Mouse (Mus musculus) hindbrain, postnatal 0 days (tissue): ENCODE data around the gene Srarp. TPM values are rescaled to one million over a fixed set of nuclear protein-coding genes. Genes with fewer than 3 reads are reported as not detected.
A peak's percentile ranks its signal among the peaks of the same experiment; 100 is the strongest.

ENCODE experiments used
- ATAC-seq: fragments of 200-750 bp; cut with Nextera tagmentation; 2 replicates; pipeline ENCODE4 v1.8.0; 2017; ENCODE audit warnings: mild to moderate bottlenecking, moderate TSS enrichment, moderate library complexity
- DNase-seq: peaks from one replicate; pipeline ENCODE4 v3.0.0-alpha.2; 2015; ENCODE audit warnings: low spot score
- H3K27ac ChIP-seq: fragments of 300-500 bp; sonication (generic); 2 replicates; pipeline ENCODE4 v1.5.1; 2014; ENCODE audit warnings: mild to moderate bottlenecking
- H3K27me3 ChIP-seq: fragments of 300-500 bp; sonication (generic); 2 replicates; pipeline ENCODE4 v1.6.1; 2014; ENCODE audit warnings: low read length, mixed read lengths; ENCODE audit not compliant: insufficient read depth
- H3K36me3 ChIP-seq: fragments of 300-500 bp; sonication (generic); 2 replicates; pipeline ENCODE4 v1.6.1; 2014; ENCODE audit warnings: low read length, mixed read lengths; ENCODE audit not compliant: insufficient read depth
- H3K4me1 ChIP-seq: fragments of 300-500 bp; sonication (generic); 2 replicates; pipeline ENCODE4 v1.6.1; 2014; ENCODE audit warnings: antibody characterized with exemption, low read length, mixed read lengths; ENCODE audit not compliant: insufficient read depth
- H3K4me2 ChIP-seq: fragments of 300-500 bp; sonication (generic); 2 replicates; pipeline ENCODE4 v1.6.1; 2014; ENCODE audit warnings: low read depth, mild to moderate bottlenecking, low read length, moderate library complexity, mixed read lengths
- H3K4me3 ChIP-seq: fragments of 300-500 bp; sonication (generic); 2 replicates; pipeline ENCODE4 v1.5.1; 2014; ENCODE audit warnings: low read length
- H3K9ac ChIP-seq: fragments of 300-500 bp; sonication (generic); replicated peaks from 2 replicates; pipeline ENCODE4 v1.6.1; 2014; ENCODE audit warnings: mild to moderate bottlenecking, low read length, moderate library complexity, mixed read lengths
- H3K9me3 ChIP-seq: fragments of 300-500 bp; sonication (generic); 2 replicates; pipeline ENCODE4 v1.6.1; 2016; ENCODE audit warnings: low read length, mixed read lengths
- CTCF ChIP-seq: IDR thresholded peaks from 2 replicates; pipeline ENCODE4 v1.5.1; 2016; ENCODE audit warnings: antibody characterized with exemption, control low read depth, low read depth
- WGBS: fragments of 180-500 bp; shearing (Covaris S2); extraction: QIAGEN DNeasy Blood & Tissue Kit; methylation state at CpG from one replicate; pipeline ENCODE4 v1.1.7; 2014; 5-methylcytosine and 5-hydroxymethylcytosine counted together
- polyA plus RNA-seq: library from polyadenylated mRNA; unstranded; fragments of >200 nt; fragmentation: Nextera tagmentation; extraction: Ambion mirVana; gene quantifications from 2 replicates; pipeline ENCODE4 v1.2.1, GENCODE M21; 2015
- total RNA-seq: library from RNA; depleted of rRNA; stranded (reverse); fragments of >200 nt; gene quantifications from 2 replicates; pipeline ENCODE4 v1.2.3, GENCODE M21; 2014

Gene Srarp
- total and polyA plus RNA-seq, 2 experiments from 2014 or later, result 0.33 to 9.9 TPM

GRCm38 (mm10) chr4:141439083-141439803 is 3.3 kb upstream of the Srarp start:
- Histone ChIP-seq H3K4me2 (no peak overlapping the region), H3K4me3 (no peak overlapping the region), H3K9me3 (no peaks in the 10 kb centered on the region), H3K27me3 (no peaks in the 10 kb centered on the region), H3K27ac (no peak overlapping the region), H3K9ac (no peak overlapping the region), H3K4me1 (no peaks in the 10 kb centered on the region), H3K36me3 (no peaks in the 10 kb centered on the region)
- no peak for DNase-seq
- no peak for ATAC-seq
- TF ChIP-seq CTCF, result no peak
- 81% methylated on average over 12 of the region's 12 CpGs for WGBS

DNA sequence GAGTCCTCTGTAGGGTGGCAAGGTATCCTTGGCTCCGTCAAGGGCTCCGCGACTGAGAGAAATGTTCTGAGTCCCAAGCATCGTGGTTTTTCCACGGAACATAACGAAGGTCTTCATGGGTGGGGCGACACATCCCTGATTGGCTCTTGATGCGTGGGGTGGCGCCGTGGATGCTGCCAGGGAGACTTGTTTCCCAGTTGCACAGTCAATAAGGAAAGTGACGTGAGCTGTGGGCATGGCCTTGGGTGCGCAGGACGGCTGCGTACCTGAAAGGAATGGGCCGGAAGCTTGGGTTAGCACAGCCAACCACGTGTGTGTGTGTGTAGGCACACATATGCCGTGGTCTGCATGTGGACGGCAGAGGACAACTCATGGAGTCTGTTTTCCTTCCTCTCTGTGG is 2.7 kb downstream of the Srarp start:
- 78% methylated on average over 18 of the region's 18 CpGs for WGBS
- no peak for DNase-seq

DNA sequence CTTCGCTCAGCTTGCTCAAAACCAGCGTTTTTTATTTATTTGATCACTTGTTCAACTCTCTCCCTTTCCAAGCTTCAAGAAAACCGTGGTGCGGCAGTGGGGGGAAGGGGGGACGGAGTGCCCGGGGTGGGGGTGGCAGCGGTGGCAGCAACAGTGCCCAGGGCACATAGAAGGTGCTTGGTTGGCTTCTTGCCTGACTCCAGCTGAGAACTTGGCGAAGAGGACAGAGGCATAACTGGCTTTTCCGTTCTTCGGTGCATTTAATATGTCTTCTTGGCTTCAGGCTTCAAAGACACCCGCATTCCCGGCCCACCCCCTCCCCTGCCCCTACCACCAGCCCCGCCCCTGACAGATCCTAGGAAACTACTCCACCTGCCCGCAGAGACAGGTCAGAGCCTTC is 3.2 kb downstream of the Srarp start:
- Histone ChIP-seq H3K27ac (no peak overlapping the region), H3K9me3 (no peaks in the 10 kb centered on the region), H3K36me3 (no peaks in the 10 kb centered on the region), H3K9ac (no peak overlapping the region), H3K4me3 (no peak overlapping the region), H3K4me2 (0 out of 2 replicates have a peak overlapping the region, but pooled peaks have one; percentile 3), H3K27me3 (no peaks in the 10 kb centered on the region), H3K4me1 (no peaks in the 10 kb centered on the region)
- WGBS, result 47% methylated on average over 14 of the region's 14 CpGs
- TF ChIP-seq CTCF, result no peak
- DNase-seq (peak; percentile 42), ATAC-seq (no peak)

More for the DNA sequence above, 2.7 kb downstream of the Srarp start:
- H3K9ac ChIP-seq, result no peak overlapping the region
- H3K4me2 ChIP-seq, result no peak overlapping the region
- no peak overlapping the region for H3K27ac ChIP-seq
- no peak overlapping the region for H3K4me3 ChIP-seq
- no peaks in the 10 kb centered on the region for H3K36me3 ChIP-seq
- H3K9me3 ChIP-seq, result no peaks in the 10 kb centered on the region
- ATAC-seq, result no peak
- H3K4me1 ChIP-seq, result no peaks in the 10 kb centered on the region
- no peaks in the 10 kb centered on the region for H3K27me3 ChIP-seq
- no peak for TF ChIP-seq CTCF

DNA sequence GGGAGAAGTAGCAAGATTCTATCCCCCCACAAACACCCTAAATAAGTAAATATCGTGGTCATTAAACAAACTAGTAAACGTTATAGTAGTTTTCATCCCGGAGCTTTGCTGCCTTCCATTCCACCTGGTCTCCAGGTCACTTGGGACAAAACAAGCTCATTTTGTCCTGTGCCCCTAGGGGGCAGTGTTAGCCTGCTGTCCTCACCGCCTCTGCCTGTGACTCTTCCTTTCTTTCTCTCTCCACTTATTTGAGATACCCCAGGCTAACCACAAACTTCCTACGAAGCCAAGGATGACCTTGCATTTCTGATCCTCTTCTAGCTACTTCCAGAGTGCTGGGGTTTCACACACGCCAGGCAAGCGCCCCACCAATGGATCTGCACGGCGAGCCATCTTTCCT is 4.9 kb downstream of the Srarp start:
- Histone ChIP-seq H3K4me1 (no peaks in the 10 kb centered on the region), H3K27me3 (no peaks in the 10 kb centered on the region), H3K9ac (no peak overlapping the region), H3K27ac (no peak overlapping the region), H3K9me3 (no peaks in the 10 kb centered on the region), H3K4me3 (no peak overlapping the region), H3K36me3 (no peaks in the 10 kb centered on the region), H3K4me2 (no peak overlapping the region)
- peak; percentile 73 for DNase-seq
- 40% methylated on average over 9 of the region's 9 CpGs for WGBS
- TF ChIP-seq CTCF, result peak; percentile 84
- no peak for ATAC-seq

DNA sequence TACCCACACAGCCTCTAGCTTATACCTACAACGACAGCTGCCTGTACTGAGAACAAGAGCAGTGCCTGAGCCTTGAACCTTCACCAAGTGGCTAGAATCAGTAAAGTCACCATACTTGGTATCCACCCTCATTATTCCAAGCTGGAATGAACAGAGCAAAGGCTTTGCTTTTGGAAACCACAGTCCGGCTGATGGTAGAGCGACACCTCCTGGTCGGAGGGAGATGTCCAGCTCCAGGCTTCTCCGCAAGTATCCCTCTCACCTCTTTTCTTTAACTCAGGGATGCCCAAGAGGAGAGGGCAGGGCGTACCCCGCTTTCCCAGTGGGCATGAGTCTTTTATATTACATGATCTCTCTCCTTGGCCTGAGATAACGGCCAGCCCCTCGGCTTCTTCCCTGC is 6.1 kb downstream of the Srarp start:
- DNase-seq (peak; percentile 39), ATAC-seq (no peak)
- Histone ChIP-seq H3K27me3 (no peaks in the 10 kb centered on the region), H3K9me3 (no peaks in the 10 kb centered on the region), H3K36me3 (no peaks in the 10 kb centered on the region), H3K4me3 (no peak overlapping the region), H3K27ac (no peak overlapping the region), H3K9ac (no peak overlapping the region), H3K4me2 (no peak overlapping the region), H3K4me1 (no peaks in the 10 kb centered on the region; the same call in 1 of the 2 replicates)
- WGBS, result 51% methylated on average over 9 of the region's 9 CpGs
- peak; percentile 65 for TF ChIP-seq CTCF

DNA sequence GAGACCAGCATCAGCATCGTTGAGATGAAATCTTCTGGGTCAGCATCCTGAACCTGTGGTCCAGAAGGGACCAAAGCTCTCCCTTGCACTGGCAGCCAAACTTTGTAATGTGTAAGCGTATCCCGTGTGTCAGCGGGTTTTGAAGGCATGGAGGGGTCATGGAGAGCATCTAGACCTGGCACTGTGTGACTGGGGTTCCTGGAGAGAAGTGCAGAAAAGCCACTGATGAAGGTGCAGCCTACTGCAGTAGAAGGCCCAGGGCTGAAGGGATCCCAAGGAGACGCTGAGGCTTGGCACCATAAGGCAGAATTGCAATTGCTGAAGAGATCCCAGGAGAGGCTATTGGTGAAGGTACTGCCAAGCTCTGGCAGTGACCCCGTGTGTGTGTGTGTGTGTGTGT is 6.5 kb downstream of the Srarp start:
- no peak overlapping the region for H3K4me3 ChIP-seq
- H3K27me3 ChIP-seq, result no peaks in the 10 kb centered on the region
- no peaks in the 10 kb centered on the region; the same call in 1 of the 2 replicates for H3K4me1 ChIP-seq
- H3K9ac ChIP-seq, result no peak overlapping the region
- no peaks in the 10 kb centered on the region for H3K36me3 ChIP-seq
- WGBS, result 82% methylated on average over 6 of the region's 6 CpGs
- DNase-seq (no peak), ATAC-seq (no peak)
- H3K9me3 ChIP-seq, result no peaks in the 10 kb centered on the region
- TF ChIP-seq CTCF, result no peak
- H3K4me2 ChIP-seq, result no peak overlapping the region
- no peak overlapping the region for H3K27ac ChIP-seq

DNA sequence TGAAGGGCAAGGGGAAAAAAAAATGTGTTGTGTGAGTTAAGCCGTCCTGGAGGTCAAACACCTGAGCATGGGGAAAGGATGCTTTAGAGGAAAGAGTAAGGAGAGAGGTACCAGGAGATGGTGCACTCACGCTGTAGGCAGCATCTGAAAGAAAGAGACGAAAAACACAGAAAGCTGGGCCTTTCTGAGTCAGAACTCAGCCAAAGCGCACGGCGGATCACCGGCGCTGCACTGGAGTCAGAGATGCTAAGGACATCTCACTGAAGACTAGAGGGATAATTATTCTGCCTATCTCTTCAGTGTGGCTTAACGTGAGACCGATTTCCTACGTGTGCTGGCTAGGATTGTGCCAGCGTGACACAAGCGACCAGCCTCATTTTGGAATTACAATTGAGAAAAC is 8.0 kb downstream of the Srarp start:
- 87% methylated on average over 13 of the region's 13 CpGs for WGBS

More for the DNA sequence above, 8.0 kb downstream of the Srarp start:
- ATAC-seq (no peak), DNase-seq (no peak)
- no peak for TF ChIP-seq CTCF
- Histone ChIP-seq H3K9ac (no peak overlapping the region), H3K27me3 (no peaks in the 10 kb centered on the region), H3K36me3 (no peaks in the 10 kb centered on the region), H3K9me3 (no peaks in the 10 kb centered on the region), H3K27ac (no peak overlapping the region), H3K4me3 (no peak overlapping the region), H3K4me1 (no peaks in the 10 kb centered on the region; the same call in 1 of the 2 replicates), H3K4me2 (no peak overlapping the region)
